Mouse (Mus musculus): ENCODE results near the gene Sox13. TPM values are rescaled to one million over a fixed set of nuclear protein-coding genes. Genes with fewer than 3 reads are reported as not detected.

Gene Sox13
- total RNA-seq, 1 experiment from 2014 or later = 3.1 TPM

- ATAC-seq (replicated peaks; ENCODE audit: low read depth, poor library complexity, severe bottlenecking) = no peak
Observed at GRCm38 (mm10) chr1:133407436-133407835, 16.7 kb downstream of the Sox13 start.

- ATAC-seq (replicated peaks; ENCODE audit: low read depth, poor library complexity, severe bottlenecking) = 0 out of 2 replicates have a peak, but pooled peaks have one; percentile 36
Observed at GRCm38 (mm10) chr1:133406614-133407013, 17.6 kb downstream of the Sox13 start.

GRCm38 (mm10) chr1:133404005-133404404 is 20.2 kb downstream of the Sox13 start:
- no peak for ATAC-seq (replicated peaks; ENCODE audit: low read depth, poor library complexity, severe bottlenecking)

- ATAC-seq (replicated peaks; ENCODE audit: low read depth, poor library complexity, severe bottlenecking) = peak; percentile 53
Observed at GRCm38 (mm10) chr1:133400014-133400725, 24.0 kb downstream of the Sox13 start.

GRCm38 (mm10) chr1:133397483-133398237 is 26.5 kb downstream of the Sox13 start:
- ATAC-seq (replicated peaks; ENCODE audit: low read depth, poor library complexity, severe bottlenecking) = no peak

- no peak for ATAC-seq (replicated peaks; ENCODE audit: low read depth, poor library complexity, severe bottlenecking)
Observed at GRCm38 (mm10) chr1:133397094-133397482, 27.1 kb downstream of the Sox13 start.

- ATAC-seq (replicated peaks; ENCODE audit: low read depth, poor library complexity, severe bottlenecking) = no peak
Observed at GRCm38 (mm10) chr1:133396693-133397092, 27.5 kb downstream of the Sox13 start.

GRCm38 (mm10) chr1:133394702-133395101 is 29.5 kb downstream of the Sox13 start:
- ATAC-seq (replicated peaks; ENCODE audit: low read depth, poor library complexity, severe bottlenecking) = no peak

GRCm38 (mm10) chr1:133387539-133388268 is 36.5 kb downstream of the Sox13 start:
- no peak for ATAC-seq (replicated peaks; ENCODE audit: low read depth, poor library complexity, severe bottlenecking)

GRCm38 (mm10) chr1:133386209-133386608 is 38.0 kb downstream of the Sox13 start:
- ATAC-seq (replicated peaks; ENCODE audit: low read depth, poor library complexity, severe bottlenecking) = no peak

GRCm38 (mm10) chr1:133385506-133385905 is 38.7 kb downstream of the Sox13 start:
- ATAC-seq (replicated peaks; ENCODE audit: low read depth, poor library complexity, severe bottlenecking) = peak; percentile 87

- no peak for ATAC-seq (replicated peaks; ENCODE audit: low read depth, poor library complexity, severe bottlenecking)
Observed at GRCm38 (mm10) chr1:133383157-133383783, 40.9 kb downstream of the Sox13 start.

GRCm38 (mm10) chr1:133382552-133383155 is 41.5 kb downstream of the Sox13 start:
- no peak for ATAC-seq (replicated peaks; ENCODE audit: low read depth, poor library complexity, severe bottlenecking)

GRCm38 (mm10) chr1:133382008-133382407 is 42.2 kb downstream of the Sox13 start:
- peak; percentile 57 for ATAC-seq (replicated peaks; ENCODE audit: low read depth, poor library complexity, severe bottlenecking)

GRCm38 (mm10) chr1:133380347-133381065 is 43.7 kb downstream of the Sox13 start:
- peak; percentile 64 for ATAC-seq (replicated peaks; ENCODE audit: low read depth, poor library complexity, severe bottlenecking)

- no peak for ATAC-seq (replicated peaks; ENCODE audit: low read depth, poor library complexity, severe bottlenecking)
Observed at GRCm38 (mm10) chr1:133379986-133380320, 44.2 kb downstream of the Sox13 start.

- ATAC-seq (replicated peaks; ENCODE audit: low read depth, poor library complexity, severe bottlenecking) = no peak
Observed at GRCm38 (mm10) chr1:133379254-133379985, 44.8 kb downstream of the Sox13 start.

GRCm38 (mm10) chr1:133377547-133377946 is 46.6 kb downstream of the Sox13 start:
- ATAC-seq (replicated peaks; ENCODE audit: low read depth, poor library complexity, severe bottlenecking) = no peak
